Mouse (Mus musculus) kidney, postnatal 0 days (tissue): ENCODE results near the gene Tubgcp4. TPM values are rescaled to one million over a fixed set of nuclear protein-coding genes. Genes with fewer than 3 reads are reported as not detected.

Experiments used
- ATAC-seq: fragments of 200-750 bp; cut with Nextera tagmentation; replicated peaks from 2 replicates; pipeline ENCODE4 v1.8.0; 2017; ENCODE audit warnings: low read depth, moderate number of reproducible peaks, moderate TSS enrichment, moderate library complexity; ENCODE audit not compliant: low FRiP score
- DNase-seq: peaks from one replicate; pipeline ENCODE4 v3.0.0-alpha.2; 2016; ENCODE audit warnings: low spot score
- H3K27ac ChIP-seq: fragments of 300-500 bp; sonication (generic); 2 replicates; pipeline ENCODE4 v1.5.1; 2014; ENCODE audit warnings: mild to moderate bottlenecking
- H3K27me3 ChIP-seq: fragments of 300-500 bp; sonication (generic); 2 replicates; pipeline ENCODE4 v1.6.1; 2014; ENCODE audit warnings: low read length, mixed read lengths; ENCODE audit not compliant: insufficient read depth
- H3K36me3 ChIP-seq: fragments of 300-500 bp; sonication (generic); 2 replicates; pipeline ENCODE4 v1.6.1; 2014; ENCODE audit warnings: low read length, mixed read lengths; ENCODE audit not compliant: insufficient read depth
- H3K4me1 ChIP-seq: fragments of 300-500 bp; sonication (generic); replicated peaks from 2 replicates; pipeline ENCODE4 v1.6.1; 2014; ENCODE audit warnings: antibody characterized with exemption, low read length, mixed read lengths; ENCODE audit not compliant: insufficient read depth
- H3K4me2 ChIP-seq: fragments of 300-500 bp; sonication (generic); 2 replicates; pipeline ENCODE4 v1.6.1; 2014; ENCODE audit warnings: mild to moderate bottlenecking, low read length, moderate library complexity, mixed read lengths
- H3K4me3 ChIP-seq: fragments of 300-500 bp; sonication (generic); replicated peaks from 2 replicates; pipeline ENCODE4 v1.5.1; 2014; ENCODE audit warnings: low read depth, low read length
- H3K9ac ChIP-seq: fragments of 300-500 bp; sonication (generic); 2 replicates; pipeline ENCODE4 v1.6.1; 2014; ENCODE audit warnings: low read depth, low read length
- H3K9me3 ChIP-seq: fragments of 300-500 bp; sonication (generic); replicated peaks from 2 replicates; pipeline ENCODE4 v1.6.1; 2016; ENCODE audit warnings: low read length, inconsistent platforms, mixed read lengths
- CTCF ChIP-seq: IDR thresholded peaks from 2 replicates; pipeline ENCODE4 v1.5.1; 2016; ENCODE audit warnings: antibody characterized with exemption, low read depth, mild to moderate bottlenecking, moderate library complexity
- WGBS: fragments of 180-500 bp; shearing (Covaris S2); extraction: QIAGEN DNeasy Blood & Tissue Kit; methylation state at CpG from one replicate; pipeline ENCODE4 v1.1.7; 2014; 5-methylcytosine and 5-hydroxymethylcytosine counted together
- polyA plus RNA-seq: library from polyadenylated mRNA; unstranded; fragments of >200 nt; fragmentation: Nextera tagmentation; extraction: Ambion mirVana; gene quantifications from 2 replicates; pipeline ENCODE4 v1.2.1, GENCODE M21; 2015

Gene Tubgcp4
- polyA plus RNA-seq, 1 experiment from 2014 or later = 27.6 TPM

GRCm38 (mm10) chr2:121139266-121140017 is 31.0 kb upstream of the Tubgcp4 start:
- Histone ChIP-seq H3K4me1 (0 out of 2 replicates have a peak, but pooled peaks cover 5% of the 10 kb centered on the region), H3K27me3 (no peaks in the 10 kb centered on the region), H3K36me3 (0 out of 2 replicates have a peak, but pooled peaks cover 2% of the 10 kb centered on the region), H3K4me2 (peak overlapping the region; percentile 86), H3K9me3 (no peaks in the 10 kb centered on the region), H3K4me3 (peak overlapping the region; percentile 65), H3K9ac (peak overlapping the region; percentile 84), H3K27ac (peak overlapping the region; percentile 98)
- 43% methylated on average over 29 of the region's 29 CpGs for WGBS
- no peak for TF ChIP-seq CTCF
- DNase-seq (peak; percentile 47), ATAC-seq (peak; percentile 40)

DNA sequence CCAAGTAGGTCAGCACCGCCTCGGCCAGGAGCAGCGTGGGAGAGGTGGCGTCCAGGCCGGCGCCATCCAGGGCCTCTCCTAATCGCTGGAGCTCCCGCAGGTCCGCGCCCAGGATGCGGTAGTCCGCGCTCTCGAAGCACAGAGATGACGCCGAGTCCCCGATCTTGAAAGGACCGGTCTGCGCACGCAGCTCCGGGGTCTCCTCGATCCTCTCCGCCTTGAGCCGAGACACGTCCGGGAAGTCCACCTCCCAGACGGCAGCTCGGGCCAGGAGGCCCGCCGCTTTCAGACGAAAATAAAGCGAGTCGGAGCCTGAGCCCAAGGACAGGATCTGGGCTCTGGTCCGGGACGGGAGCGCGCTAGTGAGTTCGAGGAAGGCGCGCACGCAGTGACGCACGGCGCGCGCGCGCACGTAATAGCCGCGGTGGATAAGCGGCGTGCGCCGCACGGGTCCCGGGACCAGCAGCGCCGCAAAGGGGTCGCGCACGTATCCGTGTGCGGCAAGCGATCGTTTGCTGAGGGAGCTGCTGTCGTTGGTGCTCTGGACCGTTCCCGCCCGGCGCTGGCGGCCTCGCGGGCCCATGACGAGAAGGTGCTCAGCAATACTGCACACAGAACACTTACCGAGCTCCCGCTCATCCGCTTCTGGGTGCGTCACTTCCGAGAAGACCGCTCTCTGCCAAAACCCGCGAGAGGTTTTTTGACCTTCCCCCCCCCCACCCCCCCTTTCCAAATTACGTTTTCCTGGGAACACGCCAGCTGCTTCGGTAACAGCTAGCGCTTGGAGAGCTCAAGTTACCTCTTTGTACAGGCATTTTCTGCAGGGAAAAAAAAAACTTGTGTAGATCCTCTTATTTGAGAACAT is 30.2 kb upstream of the Tubgcp4 start, which contains the start of the genes Adal and Lcmt2:
Adal (plus strand) TSS at position 411 of the 865 bp plus-strand sequence.
Lcmt2 (minus strand) TSS at position 636 of the 865 bp plus-strand sequence.
- H3K36me3 ChIP-seq = 0 out of 2 replicates have a peak, but pooled peaks cover 6% of the 10 kb centered on the region
- peak within 1 kb of the TSS; percentile 86 for H3K4me2 ChIP-seq
- ATAC-seq (peak; percentile 92), DNase-seq (peak; percentile 94)
- under 1% methylated on average over 84 of the region's 87 CpGs for WGBS
- no peaks in the 10 kb centered on the region for H3K27me3 ChIP-seq
- peak within 1 kb of the TSS; percentile 84 for H3K9ac ChIP-seq
- H3K9me3 ChIP-seq = no peaks in the 10 kb centered on the region
- H3K4me3 ChIP-seq = peak within 1 kb of the TSS; percentile 65
- peak within 1 kb of the TSS; percentile 98 for H3K27ac ChIP-seq
- 0 out of 2 replicates have a peak, but pooled peaks cover 5% of the 10 kb centered on the region for H3K4me1 ChIP-seq
- 0 out of 2 replicates have a peak, but pooled peaks have one; percentile 1 for TF ChIP-seq CTCF

GRCm38 (mm10) chr2:121141216-121142035 is 29.0 kb upstream of the Tubgcp4 start:
- WGBS = 65% methylated on average over 16 of the region's 16 CpGs
- no peak for ATAC-seq
- 0 out of 2 replicates have a peak, but pooled peaks cover 5% of the 10 kb centered on the region for H3K4me1 ChIP-seq
- DNase-seq = peak; percentile 15
- no peak for TF ChIP-seq CTCF
- peak overlapping the region; percentile 84; the same call in 1 of the 2 replicates for H3K9ac ChIP-seq
- peak overlapping the region; percentile 65 for H3K4me3 ChIP-seq
- H3K9me3 ChIP-seq = no peaks in the 10 kb centered on the region
- no peaks in the 10 kb centered on the region for H3K27me3 ChIP-seq
- H3K36me3 ChIP-seq = peaks cover 8% of the 10 kb centered on the region; the same call in 1 of the 2 replicates
- H3K4me2 ChIP-seq = peak overlapping the region; percentile 86
- peak overlapping the region; percentile 98 for H3K27ac ChIP-seq

GRCm38 (mm10) chr2:121142415-121142814 is 28.0 kb upstream of the Tubgcp4 start:
- no peak for TF ChIP-seq CTCF
- Histone ChIP-seq H3K27me3 (no peaks in the 10 kb centered on the region), H3K4me1 (0 out of 2 replicates have a peak, but pooled peaks cover 5% of the 10 kb centered on the region), H3K9ac (no peak overlapping the region), H3K27ac (no peak overlapping the region), H3K4me2 (no peak overlapping the region), H3K36me3 (peaks cover 16% of the 10 kb centered on the region), H3K9me3 (no peaks in the 10 kb centered on the region), H3K4me3 (no peak overlapping the region)
- 78% methylated on average over 2 of the region's 2 CpGs for WGBS
- no peak for DNase-seq
- ATAC-seq = no peak

DNA sequence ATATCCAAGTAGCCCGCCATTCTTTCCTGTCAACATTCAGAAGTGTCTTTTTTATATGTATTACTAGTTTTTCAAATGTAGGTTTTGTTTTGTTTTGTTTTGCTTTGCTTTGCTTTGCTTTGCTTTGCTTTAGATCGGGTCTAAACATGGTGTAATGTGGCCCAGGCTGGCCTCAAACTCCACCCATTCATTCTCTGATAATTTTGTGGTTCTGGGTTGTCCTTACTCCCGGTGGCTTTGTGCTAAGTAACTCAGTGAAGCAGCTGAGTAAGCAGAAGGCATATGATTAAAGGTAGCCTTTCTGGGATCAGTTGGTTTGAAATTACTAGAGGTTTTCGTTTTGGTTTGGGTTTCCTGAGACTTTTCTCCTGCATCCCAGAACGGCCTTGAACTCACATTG is 20.8 kb upstream of the Tubgcp4 start:
- WGBS = 83% methylated on average over 5 of the region's 5 CpGs
- ATAC-seq (no peak), DNase-seq (no peak)
- Histone ChIP-seq H3K36me3 (peaks cover 44% of the 10 kb centered on the region), H3K27me3 (no peaks in the 10 kb centered on the region), H3K4me2 (no peak overlapping the region), H3K4me3 (no peak overlapping the region), H3K27ac (no peak overlapping the region), H3K4me1 (no peaks in the 10 kb centered on the region), H3K9me3 (no peaks in the 10 kb centered on the region), H3K9ac (no peak overlapping the region)
- TF ChIP-seq CTCF = no peak
